Mouse (Mus musculus) CD4-positive, CD25-positive, alpha-beta regulatory T cell, adult 2 months (primary cell): Measurements from ENCODE around the gene Procr.

Source experiments
- DNase-seq: peaks from one replicate; pipeline ENCODE4 v3.0.0-alpha.2; 2012; ENCODE audit warnings: low read depth, low spot score

Gene Procr

GRCm38 (mm10) chr2:155749394-155749793 lies 1.5 kb upstream of the Procr start:
- no peak for DNase-seq

- DNase-seq: peak; percentile 74
These were observed 4.8 kb downstream of the Procr start for GRCm38 (mm10) chr2:155755746-155756145.

GRCm38 (mm10) chr2:155756855-155757566 lies 6.1 kb downstream of the Procr start:
- no peak for DNase-seq

- DNase-seq: peak; percentile 86
These were observed 13.9 kb downstream of the Procr start for GRCm38 (mm10) chr2:155764679-155765418.

- no peak for DNase-seq
These were observed 22.7 kb downstream of the Procr start for GRCm38 (mm10) chr2:155773664-155774063.

GRCm38 (mm10) chr2:155774261-155774926 lies 23.5 kb downstream of the Procr start:
- no peak for DNase-seq

GRCm38 (mm10) chr2:155774927-155775684 lies 24.2 kb downstream of the Procr start, which contains the start of gene Mmp24:
Gene Mmp24, plus strand, starts transcription at chr2:155775342.
- DNase-seq: no peak

GRCm38 (mm10) chr2:155775685-155776263 lies 24.9 kb downstream of the Procr start:
- peak; percentile 50 for DNase-seq

GRCm38 (mm10) chr2:155776824-155777687 lies 26.1 kb downstream of the Procr start:
- DNase-seq: no peak

- DNase-seq: no peak
These were observed 26.7 kb downstream of the Procr start for GRCm38 (mm10) chr2:155777688-155777985.

- no peak for DNase-seq
These were observed 27.1 kb downstream of the Procr start for GRCm38 (mm10) chr2:155778004-155778403.

GRCm38 (mm10) chr2:155779066-155779465 lies 28.1 kb downstream of the Procr start:
- no peak for DNase-seq

GRCm38 (mm10) chr2:155779506-155779905 lies 28.6 kb downstream of the Procr start:
- DNase-seq: no peak

- no peak for DNase-seq
These were observed 33.6 kb downstream of the Procr start for GRCm38 (mm10) chr2:155784534-155784933.

- no peak for DNase-seq
These were observed 36.0 kb downstream of the Procr start for GRCm38 (mm10) chr2:155786905-155787304.

- no peak for DNase-seq
These were observed 37.3 kb downstream of the Procr start for GRCm38 (mm10) chr2:155787949-155788931.

- no peak for DNase-seq
These were observed 42.0 kb downstream of the Procr start for GRCm38 (mm10) chr2:155792899-155793298.

GRCm38 (mm10) chr2:155794674-155795445 lies 43.9 kb downstream of the Procr start:
- no peak for DNase-seq

GRCm38 (mm10) chr2:155798613-155799012 lies 47.7 kb downstream of the Procr start:
- no peak for DNase-seq
